Mouse (Mus musculus) adipocyte (in vitro differentiated cells): ENCODE data around the gene Engase.

Experiments used
- DNase-seq: peaks from one replicate; pipeline ENCODE4 v3.0.0-alpha.2; 2016; ENCODE audit warnings: low spot score

Engase gene

DNA sequence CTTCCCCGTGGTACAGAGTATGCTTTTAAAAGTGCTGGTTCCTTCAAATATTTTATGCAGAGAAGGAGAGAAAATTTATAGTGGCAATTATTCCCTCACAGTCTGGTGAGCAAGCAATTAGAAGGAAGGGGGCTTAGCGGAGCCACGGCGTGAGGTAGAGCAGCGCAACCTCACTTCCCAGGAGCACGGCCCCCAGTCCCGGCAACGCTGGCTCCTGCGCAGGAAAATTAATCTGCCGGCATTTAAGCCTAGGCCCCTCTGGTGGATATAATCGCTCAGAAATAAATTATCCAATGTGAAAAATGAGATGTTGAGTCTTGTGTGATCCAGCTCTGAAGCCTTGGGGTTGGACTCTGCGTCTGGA is 12.3 kb downstream of the Engase start:
- DNase-seq = no peak

DNA sequence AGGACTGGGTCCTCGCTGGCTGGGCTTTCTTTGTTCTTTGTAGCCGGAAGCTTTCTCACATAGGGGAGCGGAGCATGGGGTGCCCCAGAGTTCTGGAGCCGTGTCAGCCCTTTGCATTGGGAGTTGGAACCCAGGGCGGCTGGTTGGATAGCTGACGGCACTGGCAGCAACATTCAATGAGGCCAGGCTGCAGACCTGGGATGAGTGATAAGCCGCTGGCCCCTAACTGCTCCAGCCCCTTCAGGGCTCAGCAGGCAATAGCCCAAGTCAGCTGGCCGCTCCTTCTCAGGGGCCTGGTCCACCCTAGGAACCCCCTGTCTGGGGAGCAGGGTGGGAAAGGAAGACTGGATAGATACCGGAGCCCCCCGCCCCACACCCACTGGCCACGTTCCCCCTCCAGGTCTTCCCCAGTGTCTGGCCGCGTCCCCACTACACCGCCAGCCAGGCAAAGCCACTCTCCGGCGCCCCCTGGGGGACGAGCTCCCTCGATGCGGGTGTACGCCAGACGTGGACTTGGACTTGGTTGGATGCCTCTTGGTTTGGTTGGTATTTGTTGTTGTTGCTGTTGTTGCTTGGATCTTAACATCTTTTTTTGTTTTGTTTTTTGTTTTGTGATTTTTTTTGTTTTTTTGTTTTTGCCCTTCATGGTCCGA is 14.1 kb downstream of the Engase start:
- DNase-seq = no peak

DNA sequence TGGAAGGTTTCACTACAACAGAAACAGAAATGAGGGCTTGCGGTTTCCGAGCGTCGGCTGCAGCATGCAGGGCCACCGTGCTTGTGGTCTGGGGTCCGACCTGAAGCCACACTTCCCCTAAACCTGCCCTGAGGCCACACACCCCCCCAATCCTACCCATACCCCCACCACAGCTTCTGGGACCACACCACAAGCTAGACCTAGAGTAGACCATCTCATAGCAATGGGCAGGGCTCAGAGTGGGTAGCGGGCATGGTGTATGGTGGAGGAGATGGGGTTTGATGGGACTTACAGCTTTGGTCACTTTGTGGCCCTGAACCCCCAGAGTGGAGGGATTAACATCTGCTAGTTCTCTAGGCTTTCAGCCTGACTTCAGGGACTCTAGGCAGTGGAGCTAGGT is 14.6 kb downstream of the Engase start:
- no peak for DNase-seq

DNA sequence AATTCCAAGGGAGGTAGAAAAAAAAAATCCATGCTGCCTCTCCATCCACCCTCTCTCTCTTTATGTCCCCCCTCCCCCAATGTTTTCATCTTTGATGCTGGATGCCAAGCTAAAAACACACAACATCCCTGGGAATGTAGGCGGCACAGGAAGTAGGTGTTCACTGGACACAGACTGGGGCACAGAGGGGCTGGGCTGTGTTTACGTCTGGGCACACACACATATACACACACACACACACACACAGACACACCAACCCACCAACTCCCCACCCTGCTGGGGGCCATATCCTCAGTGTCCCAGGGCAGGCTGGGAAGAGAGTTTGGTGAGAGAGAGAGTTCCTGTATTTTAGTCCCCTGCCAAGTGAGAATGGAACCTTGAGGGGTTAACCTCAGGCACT is 16.8 kb downstream of the Engase start:
- no peak for DNase-seq

DNA sequence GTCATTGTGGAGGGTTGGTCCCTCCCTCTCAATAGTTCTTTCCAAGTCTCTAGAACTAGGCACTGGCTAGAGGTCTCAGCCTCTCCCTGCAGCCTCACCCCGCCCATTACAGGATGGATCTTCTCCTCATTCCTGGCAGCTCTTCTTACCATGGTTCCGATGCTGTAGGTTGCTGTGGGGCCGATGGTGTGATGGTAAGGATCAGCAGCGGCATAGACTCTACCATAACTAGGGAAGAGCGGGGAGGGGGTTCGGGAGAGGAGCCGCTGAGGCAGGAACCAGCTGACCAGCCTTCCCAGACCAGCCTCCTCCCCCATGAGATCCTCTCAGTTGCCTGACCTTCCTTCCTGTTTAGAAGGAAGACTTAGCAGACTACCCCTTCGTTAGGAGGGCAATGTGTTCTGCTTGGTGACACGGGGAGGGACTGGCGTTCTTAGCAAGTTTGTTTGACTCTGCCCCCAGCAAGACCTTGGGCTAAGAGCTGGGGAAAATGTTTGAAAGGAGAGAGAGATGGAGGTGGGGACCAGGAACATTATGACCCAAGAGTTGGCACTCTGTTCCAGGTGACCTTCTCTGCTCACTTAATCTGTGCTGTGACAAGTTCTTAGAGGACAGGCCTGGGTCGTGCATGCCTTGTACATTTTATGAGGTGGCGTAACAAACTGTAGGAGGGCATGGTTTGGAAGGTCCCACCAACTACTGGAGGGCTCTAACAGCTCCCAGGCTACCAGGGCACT is 17.5 kb downstream of the Engase start:
- no peak for DNase-seq

DNA sequence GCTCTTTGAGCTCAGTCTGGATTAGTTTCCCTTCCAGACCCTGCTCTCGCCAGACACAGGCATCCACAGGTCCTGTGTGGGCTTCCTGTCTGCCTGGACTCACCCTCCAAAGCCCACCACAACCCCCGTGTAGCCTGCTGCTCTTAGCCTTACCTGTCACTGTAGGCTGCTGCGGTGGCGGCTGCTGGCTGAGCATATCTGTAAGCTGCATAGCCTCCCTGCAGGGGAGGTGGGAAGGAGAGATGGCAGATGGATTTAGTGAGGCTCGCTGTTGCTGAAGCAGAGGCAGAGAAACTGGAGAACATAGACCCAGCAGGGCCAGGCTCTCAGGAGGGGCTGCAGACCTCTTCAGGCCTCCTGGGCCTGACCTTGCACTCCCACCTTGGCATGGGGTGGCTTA is 18.4 kb downstream of the Engase start:
- no peak for DNase-seq

DNA sequence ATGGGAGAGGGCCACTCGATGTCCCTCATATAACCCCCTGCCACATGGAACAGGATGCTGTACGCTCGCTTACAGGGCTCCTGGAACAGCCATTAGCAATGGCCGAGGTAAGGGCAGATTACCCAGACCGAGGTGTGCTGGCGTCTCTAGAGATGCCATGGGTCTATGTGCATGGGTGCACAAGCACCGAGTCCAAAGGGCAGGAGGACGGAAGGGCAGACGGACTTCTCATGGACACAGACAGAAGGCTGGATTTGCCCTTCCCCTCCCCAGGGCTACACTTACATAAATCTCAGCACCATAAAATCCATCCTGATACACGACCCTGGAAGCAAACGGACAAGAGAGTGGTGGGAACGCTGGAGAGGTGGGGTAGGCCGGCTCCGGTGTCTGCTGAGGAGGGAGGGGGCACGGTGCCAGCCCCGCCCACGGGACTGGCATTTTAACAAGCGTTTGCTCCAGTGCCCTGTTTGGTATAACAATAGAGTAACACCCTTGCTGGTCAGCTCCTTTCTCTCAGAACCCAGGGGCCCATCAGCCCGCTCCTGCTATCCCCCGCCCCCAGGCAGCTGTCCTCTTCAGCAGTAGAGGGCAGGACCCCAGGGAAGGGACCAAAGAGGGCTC is 19.5 kb downstream of the Engase start:
- DNase-seq = no peak

DNA sequence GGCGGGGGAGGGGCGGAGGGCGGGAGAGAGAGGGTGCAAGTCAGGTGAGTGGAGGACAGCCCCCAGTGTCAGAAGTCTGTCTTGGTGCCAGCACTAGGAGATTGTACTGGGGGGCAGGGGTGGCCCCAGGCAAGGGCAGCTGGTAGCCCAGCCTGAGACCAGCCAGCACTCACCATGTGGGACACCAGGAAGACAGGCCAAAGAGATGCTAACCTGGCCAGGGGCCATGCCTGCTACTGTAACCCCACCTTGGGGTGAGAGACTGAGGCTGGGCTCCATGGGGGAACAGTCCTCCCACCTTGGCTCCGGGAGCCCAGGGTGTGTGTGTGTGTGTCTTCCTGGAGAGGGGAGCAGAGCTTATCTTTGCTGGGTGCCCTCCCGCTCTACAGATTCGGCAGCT is 26.4 kb downstream of the Engase start:
- no peak for DNase-seq

DNA sequence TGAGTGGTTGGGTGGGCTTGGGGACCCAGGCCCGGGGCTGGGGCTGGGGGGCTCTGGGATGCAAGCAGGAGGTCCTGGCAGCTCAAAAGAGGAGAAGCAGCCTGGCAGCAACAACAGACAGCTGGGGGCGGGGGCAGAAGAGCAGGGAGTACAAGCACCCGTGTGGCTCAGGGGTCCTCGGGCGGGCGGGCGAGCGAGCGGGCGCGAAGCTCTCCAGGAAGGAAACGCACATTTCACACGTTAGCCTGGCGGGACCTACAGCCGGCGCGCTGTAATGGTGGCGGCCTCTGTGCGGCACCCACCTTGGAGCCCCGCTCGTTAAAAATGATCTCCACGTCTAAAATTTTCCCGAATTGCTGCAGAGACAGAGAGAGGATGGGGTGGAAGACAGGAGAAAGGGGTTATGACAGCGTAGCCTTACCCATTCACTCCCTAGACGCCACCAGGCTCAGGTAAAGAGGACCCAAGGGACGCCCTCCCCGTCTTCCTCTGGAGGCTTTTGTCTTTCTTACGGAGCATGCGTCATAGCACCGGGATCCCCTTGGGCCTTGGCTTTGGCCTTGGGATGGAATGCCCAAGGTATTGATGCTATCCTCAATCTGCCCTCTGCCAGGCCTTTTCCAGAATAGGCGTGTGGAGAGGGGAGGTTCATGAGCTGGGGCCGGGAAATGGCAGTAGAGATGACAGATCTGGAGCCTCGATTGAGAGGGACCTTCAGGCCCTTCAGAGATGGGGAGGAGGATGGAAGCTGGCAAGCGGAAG is 27.0 kb downstream of the Engase start:
- no peak for DNase-seq

DNA sequence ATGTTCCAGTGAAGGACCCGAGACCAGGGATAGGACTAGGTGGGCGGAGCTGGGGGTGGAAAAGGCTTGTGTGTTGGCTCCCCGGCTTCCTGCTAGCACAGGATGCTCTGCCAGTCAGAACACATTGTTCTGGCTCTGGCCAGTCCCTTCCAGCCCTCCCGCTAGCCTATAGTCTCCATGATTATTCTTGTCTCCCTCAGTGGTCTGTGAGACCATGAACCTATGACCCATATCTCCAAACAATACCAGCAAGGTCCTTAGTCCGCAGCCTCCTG is 27.5 kb downstream of the Engase start:
- DNase-seq = no peak

DNA sequence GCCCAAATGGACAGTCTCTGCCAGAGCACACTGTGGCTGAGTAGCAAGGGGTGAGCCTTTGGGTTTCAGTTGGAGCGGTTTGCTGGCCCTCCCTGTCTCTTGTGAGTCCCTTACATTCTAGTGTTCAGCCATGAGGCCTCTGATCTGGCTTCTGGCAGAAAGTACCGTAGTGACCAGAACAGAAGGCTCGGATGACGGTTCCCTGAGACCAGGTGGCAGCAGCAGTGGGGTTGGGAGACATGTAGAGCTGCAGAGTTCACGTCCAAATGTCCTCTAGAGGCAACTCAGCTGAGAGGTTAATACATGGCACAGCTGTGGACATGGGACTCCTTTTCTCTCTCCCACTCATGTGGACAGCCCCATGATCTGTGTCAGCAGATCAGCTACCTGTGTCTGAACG is 30.5 kb downstream of the Engase start:
- no peak for DNase-seq

DNA sequence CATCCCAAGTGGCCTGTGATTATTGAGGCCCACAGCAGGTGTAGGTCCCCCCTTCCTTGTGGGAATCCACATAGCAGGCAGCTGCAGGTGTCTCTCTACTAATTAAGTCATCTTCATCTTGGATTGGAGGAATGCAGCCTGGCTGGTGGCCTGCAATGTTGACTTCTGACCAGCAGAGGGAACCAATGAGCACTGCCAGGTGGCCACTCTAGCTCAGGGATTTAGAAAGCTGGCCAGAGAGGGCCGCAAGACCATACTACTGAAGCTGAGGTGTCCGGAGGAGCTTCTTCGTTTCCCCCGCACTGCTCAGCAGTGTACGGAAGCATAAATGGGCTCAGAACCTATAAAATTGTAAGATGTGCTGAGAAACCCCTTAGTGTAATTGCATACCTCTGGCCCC is 31.3 kb downstream of the Engase start:
- peak; percentile 65 for DNase-seq

DNA sequence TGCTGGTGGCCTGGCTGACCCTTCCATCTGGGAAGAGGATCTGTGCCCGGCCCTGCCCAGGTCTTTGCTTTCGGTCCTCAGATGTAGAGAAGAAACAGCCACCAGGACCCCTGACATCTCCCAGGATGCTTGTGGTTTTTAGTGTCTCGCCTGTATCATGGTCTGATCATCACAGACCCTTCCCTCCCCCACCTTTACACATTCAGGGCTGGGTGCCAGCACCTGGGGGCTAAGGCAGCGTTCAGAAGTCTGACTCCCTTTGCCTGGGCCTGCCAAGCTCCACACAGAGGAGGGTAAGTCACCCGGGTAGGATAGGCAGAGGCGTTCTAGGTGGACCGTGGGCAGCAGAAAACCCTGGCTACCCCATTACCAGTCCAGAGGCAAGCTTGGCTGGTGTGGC is 31.7 kb downstream of the Engase start:
- no peak for DNase-seq

DNA sequence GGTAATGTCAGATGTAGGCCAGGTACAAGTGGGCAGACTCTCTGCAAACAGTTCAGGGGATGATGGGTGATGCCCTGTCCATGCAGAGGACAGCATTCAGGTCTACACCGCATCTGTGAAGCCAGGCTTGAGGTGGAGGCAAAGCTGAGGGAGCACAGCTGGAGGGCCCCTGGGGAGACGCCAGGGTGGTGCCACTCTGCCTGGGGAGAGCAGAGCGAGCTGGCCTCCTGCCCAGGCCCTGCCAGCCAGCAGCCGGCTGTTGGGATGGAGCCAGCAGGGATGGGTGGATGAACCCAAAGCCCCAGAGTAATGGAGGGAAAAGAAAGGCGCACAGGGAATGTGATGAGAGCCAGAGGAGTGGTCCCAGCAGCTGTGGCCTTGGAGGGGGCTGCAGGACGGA is 35.2 kb downstream of the Engase start:
- DNase-seq = no peak

DNA sequence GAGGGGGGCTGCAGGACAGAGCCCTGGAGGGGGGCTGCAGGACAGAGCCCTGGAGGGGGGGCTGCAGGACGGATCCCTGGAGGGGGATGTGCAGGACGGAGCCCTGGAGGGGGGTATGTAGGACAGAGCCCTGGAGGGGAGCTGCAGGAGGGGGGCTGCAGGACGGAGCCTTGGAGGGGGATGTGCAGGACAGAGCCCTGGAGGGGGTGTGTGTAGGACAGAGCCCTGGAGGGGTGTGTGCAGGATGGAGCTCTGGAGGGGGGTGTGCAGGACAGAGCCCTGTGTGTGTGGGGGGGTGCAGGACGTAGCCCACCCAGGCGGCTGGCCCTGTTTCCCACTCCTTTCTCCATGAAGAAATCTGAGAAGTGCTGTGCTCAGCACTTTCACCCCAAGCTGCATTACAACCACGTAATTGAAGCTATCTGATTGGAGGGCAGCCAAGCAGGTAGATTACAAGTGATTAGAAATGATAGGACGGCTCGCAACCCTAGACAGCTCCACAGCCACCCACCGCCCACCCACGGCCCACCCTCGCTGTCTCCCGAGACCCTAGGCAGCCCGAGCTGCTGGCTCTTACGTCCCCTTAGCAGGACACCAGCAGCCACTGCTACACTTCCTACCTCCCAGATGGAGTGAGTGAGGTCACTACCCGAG is 35.8 kb downstream of the Engase start:
- DNase-seq = no peak

DNA sequence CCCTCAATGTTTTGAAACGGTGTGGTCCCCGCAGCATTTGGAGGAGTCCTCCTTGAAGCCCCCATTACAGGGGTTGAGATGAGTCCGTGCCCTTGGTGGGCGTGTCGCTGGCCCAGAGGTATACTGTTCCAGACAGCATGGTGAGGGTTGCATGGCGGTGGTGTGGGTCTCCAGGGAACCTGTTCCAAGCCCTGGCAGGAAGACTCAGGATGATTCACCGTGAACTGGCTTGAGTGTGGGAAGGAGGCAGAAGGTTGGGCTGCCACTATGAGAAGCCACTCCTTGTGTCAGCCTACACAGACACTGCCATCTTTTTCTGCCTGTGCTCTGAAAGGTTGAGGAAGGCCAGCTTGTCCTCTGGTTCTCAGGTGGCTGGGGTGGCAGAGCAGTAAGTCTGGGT is 41.3 kb downstream of the Engase start:
- DNase-seq = peak; percentile 16

DNA sequence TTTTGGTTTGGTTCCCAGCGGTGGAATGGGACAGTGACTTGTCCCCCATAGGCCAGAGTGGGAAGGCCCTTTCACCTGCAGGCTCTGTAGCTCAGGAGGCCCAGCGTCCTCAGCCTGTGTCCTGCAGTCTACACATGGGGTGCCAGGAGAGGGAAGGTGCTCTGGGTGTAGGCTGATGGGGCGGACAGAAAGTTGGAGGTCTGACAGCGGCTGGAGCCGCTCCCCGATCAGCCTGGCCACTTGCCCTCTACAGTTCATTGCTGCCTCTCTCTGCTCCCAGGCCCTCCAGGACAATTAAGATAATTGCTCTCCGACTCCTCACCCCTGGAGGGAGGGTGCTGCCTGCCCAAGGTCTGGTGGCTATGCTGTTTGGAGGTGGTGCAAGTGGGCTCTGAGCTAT is 42.1 kb downstream of the Engase start:
- DNase-seq = no peak

DNA sequence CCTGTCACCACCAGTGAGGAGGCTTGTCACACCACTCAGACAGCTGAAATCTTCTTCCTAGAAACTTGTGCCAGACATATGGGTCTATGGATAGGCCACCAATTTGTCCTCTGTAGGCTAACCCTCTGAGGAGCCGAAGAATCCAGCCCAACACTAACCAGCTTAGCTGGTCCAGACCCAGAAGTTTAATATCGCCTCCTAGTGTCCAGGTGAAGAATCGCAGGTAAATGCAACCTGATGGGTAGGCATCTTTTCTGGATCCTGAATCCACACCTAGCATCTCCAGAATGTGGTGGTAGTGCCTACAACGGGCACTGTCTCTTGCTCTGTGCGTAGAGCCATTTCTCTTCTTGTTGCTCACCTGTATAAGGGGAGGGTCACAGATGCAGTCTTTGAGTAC is 43.6 kb downstream of the Engase start:
- DNase-seq = no peak

DNA sequence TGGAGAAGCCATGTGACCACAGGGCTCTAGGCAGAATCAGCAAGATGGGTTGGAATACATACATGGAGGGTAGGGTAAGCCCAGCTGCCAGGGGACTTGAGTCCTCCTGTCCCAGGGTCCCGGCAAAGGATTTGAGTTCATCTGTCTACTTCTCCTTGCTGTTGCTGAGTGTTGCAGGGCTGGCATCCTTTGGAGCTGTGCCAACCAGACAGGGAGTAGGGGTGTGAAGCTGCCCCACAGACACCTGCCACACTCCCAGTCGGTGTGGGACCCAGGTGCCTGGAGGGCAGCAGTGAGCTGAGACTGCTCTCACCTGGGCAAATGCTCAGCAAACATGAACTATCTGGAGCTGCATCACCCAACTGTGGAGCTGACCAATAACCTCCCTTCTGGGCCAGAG is 44.3 kb downstream of the Engase start:
- no peak for DNase-seq

DNA sequence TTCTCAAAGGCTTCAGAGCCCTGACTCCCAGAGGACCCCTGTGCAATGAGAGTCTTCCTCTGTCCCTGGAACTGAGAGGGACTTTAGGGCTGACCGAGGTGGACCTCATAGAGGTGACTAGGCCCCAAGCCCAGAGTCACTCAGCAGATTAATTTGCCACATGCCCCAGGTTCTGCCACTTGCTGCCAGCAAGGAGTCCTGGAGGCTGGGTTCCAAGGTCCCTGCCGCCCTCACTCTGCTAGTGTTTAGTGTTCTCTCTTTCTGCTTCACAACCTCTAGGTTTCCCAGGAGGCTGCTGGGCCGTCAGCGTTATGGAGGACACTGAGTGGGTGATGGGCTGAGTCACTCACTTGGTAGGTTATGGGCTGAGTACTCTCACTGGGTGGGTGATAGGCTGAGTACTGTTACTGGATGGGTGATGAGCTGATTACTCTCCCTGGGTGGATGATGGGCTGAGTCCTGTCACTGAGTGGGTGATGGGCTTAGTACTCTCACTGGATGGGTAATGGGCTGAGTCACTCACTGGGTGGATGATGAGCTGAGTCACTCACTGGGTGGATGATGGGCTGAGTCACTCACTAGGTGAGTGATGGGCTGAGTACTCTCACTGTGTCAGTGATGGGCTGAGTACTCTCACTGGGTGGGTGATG is 47.0 kb downstream of the Engase start:
- DNase-seq = no peak

DNA sequence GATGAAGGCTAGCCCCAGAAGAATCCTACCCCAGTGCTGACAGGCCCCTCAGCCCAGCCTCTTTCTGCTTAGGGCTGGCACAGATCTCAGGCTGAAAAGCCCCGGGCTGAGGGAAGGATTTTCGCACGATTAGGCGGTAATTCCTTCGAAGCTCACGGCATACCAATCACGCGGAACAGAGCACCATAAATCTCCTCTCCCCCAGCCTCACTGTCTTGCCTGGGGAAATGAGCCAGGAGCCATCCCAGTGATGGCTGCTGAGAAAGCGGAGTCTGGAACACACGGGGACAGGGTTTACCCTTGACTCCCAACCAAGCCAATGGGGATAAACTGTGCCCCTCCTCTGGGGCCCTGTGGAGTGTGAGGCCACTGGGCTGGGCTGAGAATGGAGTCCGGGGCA is 48.4 kb downstream of the Engase start:
- DNase-seq = no peak

DNA sequence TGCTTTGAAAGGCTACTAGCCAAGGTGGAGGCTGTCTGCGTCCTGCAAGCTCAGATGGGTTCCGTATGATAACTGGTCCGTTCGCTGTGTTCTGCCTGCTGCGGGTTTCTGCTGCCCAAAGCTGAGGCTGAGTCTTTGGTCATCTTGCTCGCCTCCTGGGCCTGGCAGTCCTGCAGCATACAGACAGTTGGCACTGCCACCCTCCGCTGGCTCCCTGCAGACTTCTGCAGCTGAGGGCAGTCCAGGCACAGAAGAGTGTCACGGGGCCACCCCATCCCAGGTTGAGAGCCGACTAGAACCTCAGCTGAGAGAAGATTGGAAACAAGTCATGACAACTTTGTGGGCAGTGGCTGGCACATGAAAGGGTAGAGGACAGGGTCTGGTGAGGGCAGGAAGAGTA is 52.1 kb downstream of the Engase start:
- no peak for DNase-seq
